Mouse (Mus musculus): ENCODE measurements around the gene Rhou. TPM values are rescaled to one million over a fixed set of nuclear protein-coding genes. Genes with fewer than 3 reads are reported as not detected.

Gene Rhou
- polyA plus RNA-seq, 1 experiment from 2014 or later: 8.3 TPM

DNA sequence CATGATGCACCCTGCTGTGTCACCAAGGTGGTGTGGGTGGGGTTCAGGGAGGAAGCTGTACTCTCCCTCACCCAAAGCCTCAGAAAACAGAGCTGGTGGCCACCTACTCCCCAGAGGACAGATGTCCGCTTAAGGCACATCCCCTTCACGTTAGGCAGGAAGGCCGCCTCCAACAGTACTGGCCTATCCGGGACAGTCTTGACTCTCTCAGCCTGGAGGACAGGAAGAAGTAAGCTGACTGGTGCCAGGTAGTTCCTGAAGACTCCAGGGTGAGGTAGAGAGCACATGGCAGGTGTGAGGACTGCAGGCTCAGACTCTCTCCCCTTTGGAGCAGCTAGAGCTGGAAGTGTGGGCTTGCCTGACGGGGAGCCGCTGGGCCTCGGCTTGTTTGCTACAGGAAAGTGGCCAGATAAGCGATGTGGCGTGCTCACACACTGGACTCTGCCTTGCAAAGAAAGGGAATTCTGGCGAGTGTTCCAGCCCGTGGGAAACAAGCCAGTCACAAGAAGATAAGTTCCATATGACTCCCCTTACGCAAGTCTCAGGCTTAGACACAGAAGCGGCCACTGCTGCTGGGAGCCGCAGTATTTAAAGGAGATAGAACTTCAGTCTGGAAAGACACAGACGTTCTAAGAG lies 48.3 kb downstream of the Rhou start:
- Histone ChIP-seq H3K4me2 (peak overlapping the region; percentile 20), H3K4me1 (peaks cover 38% of the 10 kb centered on the region), H3K27me3 (peaks cover 7% of the 10 kb centered on the region; the same call in 1 of the 2 replicates), H3K9me3 (no peaks in the 10 kb centered on the region), H3K36me3 (no peaks in the 10 kb centered on the region), H3K27ac (0 out of 2 replicates have a peak overlapping the region, but pooled peaks have one; percentile 55), H3K4me3 (no peak overlapping the region), H3K9ac (no peak overlapping the region)
- WGBS: 41% methylated on average over 15 of the region's 15 CpGs
- ATAC-seq (ENCODE audit: insufficient number of reproducible peaks, insufficient read depth, low FRiP score, low TSS enrichment, low read depth): no peak

DNA sequence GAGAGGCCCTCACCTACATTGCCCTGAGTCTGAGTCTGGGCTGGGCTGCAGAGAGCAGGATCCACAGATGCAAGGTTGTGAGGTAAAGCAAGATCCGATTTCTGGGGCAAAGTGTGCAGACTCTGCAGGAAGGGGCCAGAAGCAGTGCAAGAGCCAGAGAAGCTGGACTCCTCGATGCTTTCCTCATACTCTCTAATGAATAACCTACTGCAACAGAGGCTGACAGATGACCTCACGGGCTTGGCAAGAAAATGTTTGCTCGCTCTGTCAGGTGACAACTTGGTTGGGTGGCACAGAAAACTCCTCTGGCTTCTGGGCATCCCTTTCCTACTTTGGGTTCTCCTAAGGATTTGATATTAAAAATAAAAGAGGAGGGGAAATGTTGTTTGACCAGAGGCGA lies 51.6 kb downstream of the Rhou start:
- ATAC-seq (ENCODE audit: insufficient number of reproducible peaks, insufficient read depth, low FRiP score, low TSS enrichment, low read depth): no peak
- Histone ChIP-seq H3K4me2 (no peak overlapping the region), H3K9ac (no peak overlapping the region; the same call in 1 of the 2 replicates), H3K27me3 (peaks cover 5% of the 10 kb centered on the region; the same call in 1 of the 2 replicates), H3K27ac (no peak overlapping the region), H3K4me1 (peaks cover 31% of the 10 kb centered on the region), H3K9me3 (no peaks in the 10 kb centered on the region), H3K4me3 (no peak overlapping the region), H3K36me3 (no peaks in the 10 kb centered on the region)
- 70% methylated on average over 5 of the region's 5 CpGs for WGBS

DNA sequence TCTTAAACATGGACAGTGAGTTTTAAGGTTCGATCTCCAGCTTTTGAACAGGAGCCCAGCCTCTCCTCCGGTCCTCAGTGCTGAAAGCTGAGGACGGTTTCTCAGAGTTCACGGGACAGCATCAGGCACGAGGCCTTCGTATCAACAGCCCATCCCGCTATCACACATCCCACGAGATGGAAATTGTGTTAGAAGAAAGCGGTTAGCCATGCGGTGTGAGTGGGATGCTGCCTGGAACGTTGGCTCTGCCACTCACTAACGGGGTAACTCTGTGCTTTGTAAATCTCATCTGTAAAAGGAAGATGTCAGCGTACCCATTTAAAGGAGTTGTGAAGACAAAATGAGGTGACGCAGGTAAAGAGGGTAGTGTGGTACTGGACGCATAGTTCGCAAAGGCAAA lies 53.4 kb downstream of the Rhou start:
- Histone ChIP-seq H3K27me3 (peaks cover 2% of the 10 kb centered on the region; the same call in 1 of the 2 replicates), H3K4me2 (no peak overlapping the region), H3K36me3 (no peaks in the 10 kb centered on the region), H3K4me1 (peaks cover 17% of the 10 kb centered on the region), H3K4me3 (no peak overlapping the region), H3K9ac (no peak overlapping the region), H3K27ac (no peak overlapping the region), H3K9me3 (no peaks in the 10 kb centered on the region)
- 91% methylated on average over 16 of the region's 16 CpGs for WGBS
- ATAC-seq (ENCODE audit: insufficient number of reproducible peaks, insufficient read depth, low FRiP score, low TSS enrichment, low read depth): no peak

DNA sequence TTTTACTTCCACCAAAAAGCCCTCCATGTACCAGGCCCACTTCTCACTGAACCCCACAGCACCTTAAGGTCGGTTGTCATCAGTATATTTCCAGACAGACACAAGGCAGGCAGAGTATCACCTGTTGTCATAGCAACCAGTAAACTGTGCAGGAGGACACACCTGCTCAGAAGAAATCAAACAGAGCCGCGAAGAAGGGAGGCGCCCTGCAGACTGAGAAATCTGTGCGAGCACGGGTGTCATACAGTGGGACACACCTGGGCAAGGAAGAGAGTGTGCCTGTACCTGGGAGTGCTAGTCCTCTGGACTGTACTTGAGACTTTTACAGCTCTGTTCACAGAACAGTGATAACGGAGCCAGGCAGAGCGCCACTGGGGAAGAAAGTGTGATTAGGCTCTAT lies 55.0 kb downstream of the Rhou start:
- 80% methylated on average over 8 of the region's 8 CpGs for WGBS
- no peaks in the 10 kb centered on the region for H3K9me3 ChIP-seq
- H3K27ac ChIP-seq: no peak overlapping the region
- H3K4me2 ChIP-seq: no peak overlapping the region
- no peaks in the 10 kb centered on the region for H3K36me3 ChIP-seq
- ATAC-seq (ENCODE audit: insufficient number of reproducible peaks, insufficient read depth, low FRiP score, low TSS enrichment, low read depth): no peak
- H3K4me3 ChIP-seq: no peak overlapping the region
- H3K27me3 ChIP-seq: no peaks in the 10 kb centered on the region
- H3K9ac ChIP-seq: no peak overlapping the region
- peaks cover 12% of the 10 kb centered on the region; the same call in 1 of the 2 replicates for H3K4me1 ChIP-seq

DNA sequence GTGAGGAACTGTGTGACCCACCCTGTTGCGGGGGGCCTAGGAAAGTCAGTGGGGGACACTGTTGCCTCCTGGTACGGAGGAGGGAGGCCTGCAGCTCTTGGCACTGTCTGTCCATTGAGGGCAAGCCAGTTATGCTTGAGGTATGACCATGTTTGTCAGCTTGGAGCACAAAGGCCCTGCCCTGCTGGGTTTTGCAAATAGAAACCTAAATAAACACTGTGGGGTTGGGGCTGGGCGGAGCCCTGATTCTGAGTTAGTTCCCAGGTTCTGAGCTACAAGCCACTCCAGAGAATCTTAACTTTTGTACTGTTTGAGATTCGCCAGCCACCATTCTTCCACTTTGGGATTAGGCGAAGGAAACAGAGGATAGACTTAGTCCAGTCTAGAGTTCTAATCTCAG lies 56.6 kb downstream of the Rhou start:
- Histone ChIP-seq H3K27ac (no peak overlapping the region), H3K9ac (no peak overlapping the region), H3K4me1 (peaks cover 12% of the 10 kb centered on the region; the same call in 1 of the 2 replicates), H3K4me3 (no peak overlapping the region), H3K27me3 (no peaks in the 10 kb centered on the region), H3K36me3 (no peaks in the 10 kb centered on the region), H3K4me2 (no peak overlapping the region), H3K9me3 (no peaks in the 10 kb centered on the region)
- WGBS: 88% methylated on average over 5 of the region's 5 CpGs
- no peak for ATAC-seq (ENCODE audit: insufficient number of reproducible peaks, insufficient read depth, low FRiP score, low TSS enrichment, low read depth)

Other genes with a start within 250 kb of the Rhou start
- 0.14 and 0.17 TPM in 2 replicates for gene Mc1r, start 246.8 kb upstream of the Rhou start, polyA plus RNA-seq (2015; fragmentation: Nextera tagmentation; extraction: Ambion mirVana)
- gene Tubb3, start 242.5 kb upstream of the Rhou start, polyA plus RNA-seq (2015; fragmentation: Nextera tagmentation; extraction: Ambion mirVana): 40.1 and 47.9 TPM in 2 replicates
- gene Def8, start 230.4 kb upstream of the Rhou start, polyA plus RNA-seq (2015; fragmentation: Nextera tagmentation; extraction: Ambion mirVana): 38.3 and 43.2 TPM in 2 replicates
- gene Afg3l1, start 176.0 kb upstream of the Rhou start, polyA plus RNA-seq (2015; fragmentation: Nextera tagmentation; extraction: Ambion mirVana): 52.8 and 54.4 TPM in 2 replicates
- gene Dbndd1, start 138.5 kb upstream of the Rhou start, polyA plus RNA-seq (2015; fragmentation: Nextera tagmentation; extraction: Ambion mirVana): 5.3 and 6.0 TPM in 2 replicates
- 36.5 and 38.5 TPM in 2 replicates for gene Gas8, start 135.1 kb upstream of the Rhou start, polyA plus RNA-seq (2015; fragmentation: Nextera tagmentation; extraction: Ambion mirVana)
- 48.9 and 51.7 TPM in 2 replicates for gene Rab4a, start 152.1 kb downstream of the Rhou start, polyA plus RNA-seq (2015; fragmentation: Nextera tagmentation; extraction: Ambion mirVana)
- 5.4 and 5.5 TPM in 2 replicates for gene Ccsap, start 206.3 kb downstream of the Rhou start, polyA plus RNA-seq (2015; fragmentation: Nextera tagmentation; extraction: Ambion mirVana)
- gene Acta1, start 240.8 kb downstream of the Rhou start, polyA plus RNA-seq (2015; fragmentation: Nextera tagmentation; extraction: Ambion mirVana): 32.0 and 44.7 TPM in 2 replicates